Mouse (Mus musculus) heart, adult 18-20 months (tissue): ENCODE data around the gene Slco1c1. TPM values are rescaled to one million over a fixed set of nuclear protein-coding genes. Genes with fewer than 3 reads are reported as not detected.
"Not testable (repeated sequence)": the region's sequence is repeated elsewhere in the genome, so short reads cannot be mapped to it uniquely, and the experiment has no call there.

Source experiments
- DNase-seq, 2 experiments: peaks; one replicate each; pipeline ENCODE4 v3.0.0; 2021 to 2022; ENCODE audit warnings: mixed read lengths in 1 of 2
- total RNA-seq, 2 experiments: library from RNA; stranded (reverse); gene quantifications; 2 replicates each; pipeline ENCODE4 v1.2.3; 2021

Slco1c1 gene
- total RNA-seq, 2 experiments from 2014 or later, result 0.41 to 0.50 TPM

GRCm38 (mm10) chr6:141590002-141590401 lies 65.8 kb downstream of the Slco1c1 start:
- no peak for DNase-seq

DNA sequence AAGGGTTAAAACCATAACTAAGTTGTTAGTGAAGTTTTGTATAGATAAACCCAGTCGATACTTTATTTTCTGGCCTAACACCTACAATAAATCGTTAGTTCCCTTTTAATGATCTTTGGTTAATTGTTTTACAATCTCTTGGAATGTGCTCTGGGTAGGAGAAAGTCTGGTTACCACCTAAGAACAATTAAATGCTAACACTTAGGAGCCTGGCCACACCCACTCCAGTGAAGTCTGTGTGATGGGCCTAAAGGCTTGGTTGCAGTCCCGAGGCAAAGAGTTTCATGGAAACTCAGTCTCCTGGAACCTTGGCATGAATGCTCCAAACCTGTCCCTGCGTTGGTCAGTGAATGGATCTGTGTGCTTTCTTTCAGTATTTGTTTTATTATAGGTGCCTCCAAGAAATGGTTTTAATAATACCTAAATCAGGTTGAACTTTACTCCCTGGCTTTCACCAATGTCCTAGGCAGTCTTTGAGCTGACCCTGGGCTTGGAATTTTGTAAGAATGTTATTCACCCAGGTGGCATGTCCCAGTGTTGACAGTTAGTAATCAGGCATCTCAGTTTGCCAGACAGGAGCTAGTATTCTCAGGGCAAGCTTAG lies 66.5 kb downstream of the Slco1c1 start:
- not testable (repeated sequence) for DNase-seq

- no peak for DNase-seq
Measured at GRCm38 (mm10) chr6:141596081-141596480, 71.9 kb downstream of the Slco1c1 start.

- no peak for DNase-seq
Measured at GRCm38 (mm10) chr6:141597037-141597436, 72.9 kb downstream of the Slco1c1 start.

DNA sequence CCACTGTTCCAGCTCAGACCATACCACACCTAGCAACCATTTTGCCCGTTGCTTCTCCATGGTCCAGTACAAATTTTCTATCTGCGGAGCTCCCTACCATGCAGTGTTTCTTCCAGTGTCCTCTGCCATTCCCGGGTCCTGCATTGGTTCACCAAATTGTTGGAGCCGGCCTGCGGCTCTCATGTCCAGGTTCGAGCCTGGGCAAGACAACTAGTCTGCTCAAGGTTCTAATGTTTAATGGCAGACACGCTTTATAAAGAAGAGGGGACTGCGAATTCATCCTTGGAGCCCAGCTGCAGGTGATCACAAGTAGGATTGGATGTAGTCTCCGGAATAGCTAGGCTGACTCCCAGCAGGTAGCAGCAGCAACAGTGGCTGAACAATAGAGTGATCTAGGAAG lies 76.8 kb downstream of the Slco1c1 start:
- DNase-seq, result no peak

- DNase-seq, result peak in 1 of 2 experiments; percentile 1
Measured at GRCm38 (mm10) chr6:141610702-141611260, 86.6 kb downstream of the Slco1c1 start.

GRCm38 (mm10) chr6:141614017-141614416 lies 89.8 kb downstream of the Slco1c1 start:
- no peak for DNase-seq

GRCm38 (mm10) chr6:141615348-141615747 lies 91.2 kb downstream of the Slco1c1 start:
- DNase-seq, result peak in 1 of 2 experiments; percentile 1

Other genes with a start within 250 kb of the Slco1c1 start
- gene Slco1b2, start 105.2 kb downstream of the Slco1c1 start, total RNA-seq, result not detected
- not detected for gene Gm5724, start 249.4 kb downstream of the Slco1c1 start, total RNA-seq